Mouse (Mus musculus) thymus, adult 18-20 months (tissue): Measurements from ENCODE around the gene Prkn.

Experiments
- DNase-seq, 2 experiments: peaks; one replicate each; pipeline ENCODE4 v3.0.0; 2022; ENCODE audit warnings: mixed read lengths in 2 of 2

Gene Prkn

DNA sequence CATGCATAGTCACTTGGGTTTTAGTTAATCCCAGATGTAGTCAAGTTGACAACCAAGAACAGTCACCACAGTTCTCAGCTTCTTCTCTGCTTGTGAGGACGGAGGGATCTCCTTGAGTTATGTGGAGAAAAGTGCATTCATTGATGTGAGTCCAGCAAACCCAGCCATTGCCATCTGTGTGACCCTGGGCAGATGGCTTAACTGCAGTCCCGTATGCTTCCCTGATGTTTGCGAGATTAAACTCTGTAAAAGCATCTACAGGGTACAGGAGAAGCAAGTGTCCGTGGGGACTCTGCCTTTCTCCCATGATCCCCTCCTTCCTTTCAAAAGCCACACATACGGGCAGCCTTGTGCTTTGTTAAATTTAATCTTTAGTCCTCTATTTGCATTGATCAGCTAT, 157.1 kb downstream of the Prkn start:
- no peak for DNase-seq

DNA sequence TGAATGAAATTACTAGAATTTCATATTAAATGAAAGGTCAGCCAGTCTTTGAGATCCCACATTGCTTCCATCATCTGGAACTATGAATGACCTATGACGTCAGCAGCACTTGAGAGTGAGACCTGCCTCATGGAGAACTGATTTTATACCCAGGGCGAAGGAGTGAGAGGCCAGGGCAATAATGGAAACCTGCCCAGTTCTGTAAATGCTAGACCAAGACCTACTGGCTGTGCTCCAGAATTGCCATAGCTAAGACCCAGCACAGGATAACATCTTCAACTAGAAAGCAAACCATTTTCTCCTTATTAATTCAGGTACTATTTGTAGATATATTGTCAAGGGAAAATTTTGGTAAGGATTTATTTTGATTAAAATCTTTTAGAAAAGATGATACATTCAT, 183.2 kb downstream of the Prkn start:
- no peak for DNase-seq

DNA sequence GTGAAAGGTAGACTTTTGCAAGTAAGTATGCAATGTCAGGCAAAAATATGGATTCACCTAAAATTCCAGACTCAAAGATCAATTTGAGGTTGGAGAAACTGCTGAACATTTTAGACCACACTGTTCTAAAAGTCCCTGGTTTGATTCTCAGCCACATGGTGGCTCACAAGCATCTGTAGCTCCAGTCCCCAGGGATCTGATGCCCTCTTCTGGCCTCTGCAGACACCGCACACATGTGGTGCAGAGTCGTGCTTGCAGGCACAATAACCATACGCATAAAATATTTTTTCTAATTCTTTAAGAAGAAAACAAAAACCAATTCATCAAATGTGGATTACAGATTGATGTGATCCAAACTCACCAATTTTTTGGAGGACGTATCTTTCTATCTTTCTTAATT, 189.2 kb downstream of the Prkn start:
- no peak for DNase-seq

DNA sequence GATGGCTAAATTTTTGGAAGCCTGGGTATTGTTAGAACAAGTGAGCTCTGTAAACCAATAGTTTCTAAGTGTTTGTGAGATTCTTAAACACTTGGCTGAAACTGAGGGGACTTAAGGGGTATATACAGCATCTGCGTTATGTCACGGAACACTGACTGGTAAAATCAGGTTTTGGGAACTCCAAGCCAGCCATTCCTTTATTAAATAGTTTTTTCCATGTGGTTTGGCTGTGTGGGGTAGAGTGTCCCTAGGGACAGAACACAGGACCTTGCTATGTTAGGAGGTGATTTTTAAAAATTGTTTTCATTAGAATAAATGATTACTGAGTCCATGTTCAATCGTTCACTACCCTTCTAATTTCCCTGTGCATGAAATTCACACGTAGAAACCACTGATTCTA, 190.8 kb downstream of the Prkn start:
- DNase-seq, result no peak

DNA sequence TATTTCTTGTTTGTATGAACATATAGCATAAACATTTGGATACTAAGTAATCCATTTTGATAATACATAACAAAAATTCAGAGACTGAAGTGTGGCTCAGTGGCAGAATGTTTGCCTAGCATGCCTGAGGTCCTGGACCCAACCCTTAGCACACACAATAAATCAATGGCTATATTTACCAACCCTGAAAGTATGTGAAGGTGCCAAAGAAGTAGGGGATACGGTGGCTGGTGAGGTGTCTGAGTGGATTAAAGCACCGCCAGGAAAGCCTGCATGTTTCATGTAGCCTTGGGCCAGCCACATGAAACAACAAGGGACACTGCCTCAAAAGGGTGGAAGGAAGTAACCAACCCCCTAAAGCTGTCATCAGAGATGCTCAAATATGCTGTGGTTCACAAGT, 192.2 kb downstream of the Prkn start:
- no peak for DNase-seq

DNA sequence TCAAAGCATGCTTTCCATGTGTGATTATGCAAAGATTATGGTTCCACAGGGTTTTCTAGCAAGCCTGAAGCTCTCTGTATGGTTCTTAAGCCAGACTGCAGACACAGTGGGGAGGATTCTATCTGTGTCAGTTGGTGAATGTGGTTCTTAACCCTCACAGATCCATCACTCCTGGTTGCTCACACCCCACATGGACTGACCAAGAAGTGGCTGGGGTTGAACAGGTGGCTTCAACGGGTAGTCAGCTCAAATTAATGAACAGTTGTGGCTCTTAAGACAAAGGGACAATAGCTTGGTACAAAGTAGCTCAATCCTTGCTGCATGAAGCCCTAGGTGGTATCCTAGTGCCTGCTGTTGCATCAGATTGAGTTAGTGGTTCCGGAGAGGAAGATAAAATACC, 193.4 kb downstream of the Prkn start:
- no peak for DNase-seq

DNA sequence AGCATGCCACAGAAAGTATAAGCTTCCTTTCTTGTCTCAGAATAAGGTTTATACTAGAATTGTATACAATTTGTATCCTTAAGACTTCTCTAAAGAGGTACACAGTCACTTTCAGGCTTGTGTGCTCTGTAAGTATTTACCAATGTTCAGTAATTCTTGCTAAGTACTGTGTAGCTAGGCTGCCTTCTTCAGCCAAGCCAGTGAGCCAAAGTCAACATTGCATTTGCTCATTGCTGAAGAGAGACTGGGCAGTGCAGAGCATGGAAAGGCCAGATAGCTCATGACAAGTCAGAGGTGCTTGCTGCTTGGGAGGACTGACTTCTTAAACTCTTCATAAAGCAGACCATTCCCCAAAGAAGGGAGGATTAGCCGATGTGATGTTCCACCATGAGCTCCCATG, 198.1 kb downstream of the Prkn start:
- DNase-seq, result no peak

DNA sequence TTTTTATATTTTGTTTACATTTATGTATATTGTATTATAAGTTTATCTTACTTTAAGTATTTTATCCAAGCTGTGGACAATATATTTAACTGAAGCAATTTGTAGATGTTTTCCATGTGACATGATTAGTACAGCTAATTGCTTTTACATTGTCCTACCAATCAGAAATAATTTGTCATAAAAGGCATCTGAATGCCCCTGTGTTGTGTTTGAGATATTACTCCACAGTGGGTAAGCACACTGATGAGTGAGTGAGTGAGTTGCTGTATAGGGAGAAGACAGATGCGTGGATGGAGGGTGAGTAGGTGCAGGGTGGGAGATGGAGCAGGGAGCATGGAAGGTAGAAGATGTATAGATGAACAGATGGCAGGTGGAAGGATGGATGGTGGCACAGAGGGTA, 218.8 kb downstream of the Prkn start:
- no peak for DNase-seq

DNA sequence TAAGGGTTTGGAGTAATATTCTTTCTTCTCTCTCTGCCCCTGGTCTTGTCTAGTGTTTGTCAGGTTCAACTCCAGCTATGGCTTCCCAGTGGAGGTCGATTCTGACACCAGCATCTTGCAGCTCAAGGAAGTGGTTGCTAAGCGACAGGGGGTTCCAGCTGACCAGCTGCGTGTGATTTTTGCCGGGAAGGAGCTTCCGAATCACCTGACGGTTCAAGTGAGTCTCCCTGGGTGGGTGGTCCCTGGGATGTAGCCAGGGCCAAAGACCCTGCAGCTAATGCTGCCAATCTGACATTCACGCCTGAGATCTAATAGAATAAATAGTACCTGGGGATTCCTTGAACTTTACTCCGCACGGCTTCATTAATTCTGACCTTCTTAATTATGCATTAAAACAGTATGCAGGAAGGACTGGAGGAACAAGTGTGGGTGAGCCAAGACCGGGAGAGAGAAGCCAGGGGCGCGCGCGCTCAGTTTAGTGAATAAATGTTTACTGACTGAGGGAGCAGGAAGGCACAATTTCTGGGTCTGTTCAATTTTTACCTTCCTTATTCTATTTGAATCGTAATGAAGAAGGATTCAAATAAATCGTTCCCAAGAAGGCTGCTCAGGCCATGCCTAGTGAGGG, 227.0 kb downstream of the Prkn start:
- DNase-seq, result no peak

DNA sequence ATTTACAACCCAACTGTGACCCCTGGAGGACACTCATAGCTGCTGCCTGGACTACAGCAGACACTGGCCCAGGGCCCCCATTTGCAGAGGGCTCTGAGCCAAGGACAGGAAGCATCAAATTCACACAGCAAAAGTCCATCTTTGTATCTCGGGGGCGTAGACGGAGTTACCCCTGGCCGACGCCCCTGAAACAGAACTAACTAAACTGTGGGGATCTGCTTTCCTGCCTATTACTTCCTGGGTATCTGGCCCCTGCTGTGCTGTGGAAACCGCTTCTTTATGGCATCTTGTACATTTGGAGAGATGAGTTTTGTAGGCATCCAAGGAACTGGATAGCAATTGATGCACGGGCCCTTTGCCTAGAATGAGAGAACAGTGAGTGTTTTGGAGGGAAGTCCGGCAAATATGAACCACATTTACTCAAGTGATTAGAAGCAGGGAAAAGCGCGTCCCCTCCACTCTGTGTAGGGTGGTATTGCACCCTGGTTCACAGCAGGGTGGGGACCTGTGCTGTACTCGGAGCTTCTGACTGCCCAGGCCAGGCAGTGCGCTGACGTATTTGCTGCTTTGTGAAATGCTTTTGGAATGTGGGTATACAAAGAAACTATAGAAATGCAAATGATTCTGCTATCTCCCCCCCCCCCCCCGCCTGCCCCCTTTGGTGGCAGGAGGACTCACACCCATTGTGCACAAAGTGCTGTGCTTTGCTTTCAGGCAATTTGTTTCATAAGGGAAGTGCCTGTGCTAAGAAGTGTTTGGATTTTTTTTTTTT, 227.7 kb downstream of the Prkn start:
- DNase-seq, result no peak

DNA sequence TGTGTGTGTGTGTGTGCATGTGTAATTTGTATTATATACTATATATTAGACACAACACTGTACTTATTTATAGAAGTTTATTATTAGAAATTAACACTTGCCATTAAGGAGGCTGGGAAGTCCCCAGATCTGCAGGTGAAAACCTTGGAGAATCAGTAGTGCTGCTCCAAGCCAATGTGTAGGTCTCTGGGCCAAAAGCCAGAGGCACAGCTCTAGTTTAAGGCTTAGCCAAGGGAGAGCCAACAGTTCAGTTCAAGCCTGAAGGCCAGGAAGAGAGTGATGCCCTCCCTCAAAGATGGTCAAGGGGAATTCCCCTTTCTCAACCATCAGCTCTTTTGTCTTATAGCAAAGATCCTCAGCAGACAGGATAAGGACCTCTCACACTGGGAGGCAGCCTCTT, 230.8 kb downstream of the Prkn start:
- DNase-seq, result no peak

DNA sequence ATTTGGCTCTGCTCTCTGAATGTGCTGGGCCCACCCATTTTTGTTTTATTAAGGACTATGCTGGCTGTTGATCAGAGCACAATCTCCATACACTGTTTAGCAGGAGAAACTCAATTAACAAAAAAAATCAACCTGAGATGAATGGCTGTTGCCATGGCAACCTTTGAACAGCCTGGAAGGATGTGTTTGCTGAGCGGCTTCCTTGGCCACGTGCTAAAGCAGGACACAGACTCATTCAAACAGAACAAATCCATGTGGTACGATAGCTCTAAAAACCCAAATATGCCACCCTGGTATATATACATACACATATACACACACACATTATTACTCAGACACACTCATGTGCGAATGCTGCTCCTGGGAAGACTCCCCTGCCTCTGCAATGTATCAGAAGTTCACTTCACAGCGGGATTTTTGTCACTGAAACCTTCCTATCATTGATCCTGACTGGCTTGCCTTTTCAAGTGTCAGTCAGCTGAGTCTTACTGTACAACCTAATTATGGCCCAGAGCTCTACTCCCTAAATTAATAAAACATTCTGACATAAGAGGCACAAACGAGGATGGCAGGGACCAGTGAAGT, 236.2 kb downstream of the Prkn start:
- DNase-seq, result no peak

DNA sequence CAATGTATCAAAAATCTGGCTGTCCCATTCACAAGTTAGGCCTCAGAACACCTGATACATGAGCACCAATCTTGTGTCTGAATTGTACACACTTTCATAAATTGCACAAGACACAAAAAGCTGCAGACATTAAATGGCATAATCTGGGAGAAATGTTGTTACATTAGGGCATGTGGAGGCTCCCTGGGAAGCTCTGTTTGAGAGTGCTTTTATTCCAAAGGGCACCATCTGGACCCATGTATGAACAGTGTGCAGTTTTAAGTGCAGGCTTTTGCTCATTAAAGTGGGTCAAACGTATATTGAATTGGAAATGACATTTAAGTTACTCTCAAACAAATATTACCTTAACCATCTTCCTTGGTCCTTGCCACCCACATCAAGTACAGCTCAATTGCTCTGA, 246.3 kb downstream of the Prkn start:
- no peak for DNase-seq

DNA sequence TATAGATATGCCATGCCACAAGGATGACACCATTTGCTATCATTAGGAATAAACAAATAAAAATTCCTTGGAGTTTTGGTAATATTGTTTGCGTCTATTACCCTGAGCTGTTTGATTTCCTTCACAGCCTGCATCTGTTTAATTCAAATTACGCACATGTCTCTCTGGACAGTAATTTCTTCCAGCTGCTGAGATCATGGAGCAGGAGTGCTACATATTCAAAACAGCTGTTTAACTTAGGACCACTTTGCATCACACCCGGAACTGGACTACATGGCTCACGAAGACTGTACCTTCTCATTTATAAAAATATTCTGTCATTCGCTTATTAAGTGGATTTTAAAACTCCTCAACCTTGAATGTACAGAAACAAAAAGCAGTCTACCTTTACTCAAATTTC, 246.9 kb downstream of the Prkn start:
- DNase-seq, result no peak

DNA sequence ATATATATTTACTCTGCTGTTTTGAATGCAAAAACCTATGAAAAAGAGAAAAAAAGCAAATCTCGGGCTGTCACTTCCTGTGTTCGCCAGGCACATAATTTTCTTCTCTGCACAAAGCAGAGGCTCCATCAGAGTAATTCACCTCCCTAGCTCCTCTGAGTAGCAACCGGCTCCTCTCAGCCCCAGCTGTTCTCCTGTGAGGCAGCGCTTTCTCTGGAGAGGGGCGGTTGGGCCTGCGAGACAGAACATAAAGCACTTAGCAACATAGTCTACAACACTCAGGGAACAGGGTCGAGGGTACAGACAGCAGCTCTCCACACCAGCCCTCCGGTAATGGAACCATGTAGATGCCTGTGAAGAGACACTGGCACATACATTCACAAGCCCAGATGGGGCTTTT, 247.6 kb downstream of the Prkn start:
- DNase-seq, result no peak

DNA sequence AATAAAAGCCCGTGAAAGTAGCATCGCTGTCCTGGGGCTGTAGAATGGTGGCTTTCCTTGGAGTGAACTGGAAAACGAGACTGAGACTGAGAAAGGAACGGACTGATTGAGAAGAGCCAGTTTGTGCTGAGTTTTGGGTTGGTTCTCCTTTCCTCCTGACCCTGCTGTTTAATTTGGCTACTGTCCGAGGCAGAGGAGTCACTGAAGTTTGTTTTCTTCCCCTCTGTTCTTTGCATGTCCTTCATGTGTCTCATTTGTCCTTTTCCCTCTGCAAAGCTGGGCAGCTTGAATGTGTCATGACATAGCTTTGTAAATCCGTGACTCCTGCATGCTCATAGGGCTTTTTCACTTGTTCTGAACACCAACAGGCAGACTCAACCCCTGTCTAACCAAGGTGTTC, 249.2 kb downstream of the Prkn start:
- DNase-seq, result no peak

DNA sequence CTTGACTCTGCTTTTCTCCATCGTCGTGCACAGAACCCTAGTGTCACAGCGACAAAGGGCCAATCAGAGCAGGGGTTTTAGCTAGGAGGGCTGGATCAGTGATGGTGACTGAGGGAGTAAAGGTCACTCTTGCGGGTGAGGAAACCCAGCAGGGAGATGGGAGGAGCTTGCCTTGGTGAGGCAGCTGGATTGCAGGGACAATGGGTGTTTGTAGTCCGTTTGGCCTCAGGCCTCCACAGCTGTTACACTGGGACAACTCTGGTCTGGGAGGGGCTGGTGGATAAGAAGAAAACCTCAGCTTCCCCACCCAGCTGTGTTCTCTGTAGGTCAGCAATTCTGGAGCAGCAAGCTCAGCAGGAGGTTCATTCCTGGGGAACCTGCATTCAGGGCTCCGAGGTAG, 252.7 kb downstream of the Prkn start:
- DNase-seq, result no peak

DNA sequence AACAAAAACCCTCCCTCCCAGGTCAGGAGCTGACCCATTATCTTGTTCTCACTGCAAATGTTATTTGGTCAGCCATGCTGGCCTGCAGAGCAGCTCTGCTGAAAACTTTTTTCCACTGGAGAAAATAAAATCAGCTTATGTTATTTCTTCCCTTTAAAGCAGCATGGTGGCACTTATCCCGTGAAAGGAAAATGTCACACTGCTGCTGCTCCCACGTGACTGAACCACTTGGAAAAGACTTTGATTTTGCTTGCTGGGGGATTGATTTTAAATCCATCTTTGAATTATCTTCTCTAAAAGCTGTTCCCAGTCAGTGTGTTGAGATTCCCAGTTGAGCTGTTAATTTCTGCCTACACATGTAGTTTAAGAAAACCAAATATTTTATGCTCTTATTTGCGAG, 253.1 kb downstream of the Prkn start:
- no peak for DNase-seq

DNA sequence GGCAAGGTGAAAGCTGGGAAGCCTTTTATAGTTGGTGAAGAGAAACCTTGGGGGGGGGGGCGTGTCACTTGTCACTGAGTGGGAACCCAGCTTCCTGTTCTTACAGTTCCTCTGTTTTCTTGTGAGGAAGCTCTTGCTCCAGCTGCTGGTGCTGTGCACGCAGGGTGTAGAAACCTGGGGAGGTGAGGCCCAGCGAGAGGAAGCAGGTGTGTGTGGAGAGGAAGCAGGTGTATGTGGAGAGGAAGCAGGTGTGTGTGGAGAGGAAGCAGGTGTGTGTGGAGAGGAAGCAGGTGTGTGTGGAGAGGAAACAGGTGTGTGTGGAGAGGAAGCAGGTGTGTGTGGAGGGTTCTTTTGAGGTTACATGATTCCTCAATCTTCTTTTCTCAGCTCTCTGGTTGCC, 266.8 kb downstream of the Prkn start:
- DNase-seq, result no peak

DNA sequence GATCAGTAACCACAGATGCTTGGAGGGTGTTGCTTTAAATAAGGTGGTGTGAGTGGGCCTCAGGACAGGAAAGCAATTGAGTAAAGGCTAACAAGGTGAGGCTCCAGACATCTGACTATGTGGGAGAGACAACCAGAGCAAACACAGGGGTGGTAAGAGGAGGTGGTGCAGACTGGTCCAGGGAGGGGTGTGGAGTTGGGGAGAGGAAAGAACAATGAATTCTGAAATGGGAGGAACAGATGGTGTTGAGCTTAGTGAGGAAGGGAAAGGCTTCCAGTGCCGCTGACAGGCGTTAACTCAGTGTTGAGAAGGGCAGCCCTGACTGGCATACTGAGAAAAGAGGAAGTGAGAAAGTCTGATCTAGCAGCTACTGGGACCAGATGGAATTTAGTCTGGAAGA, 267.7 kb downstream of the Prkn start:
- no peak for DNase-seq

DNA sequence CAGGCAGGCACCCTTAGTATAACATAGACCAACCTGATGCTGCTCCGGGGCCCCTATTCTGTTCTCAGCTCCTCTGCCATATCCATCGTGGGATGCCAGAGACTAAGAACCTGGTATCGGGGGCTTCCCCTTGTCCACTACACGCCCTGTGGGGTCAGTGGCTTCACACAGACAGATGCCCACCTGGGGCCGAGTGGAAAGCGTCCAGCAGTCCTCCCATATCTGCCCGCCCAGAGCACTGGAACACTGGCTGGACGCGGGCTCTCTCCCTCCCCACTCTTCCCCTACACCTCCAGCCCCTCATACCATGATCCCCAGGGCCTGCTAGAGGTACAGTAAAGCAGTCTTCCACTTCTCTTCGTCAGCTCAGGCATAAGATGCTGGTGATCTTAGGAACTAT, 277.3 kb downstream of the Prkn start:
- no peak for DNase-seq

DNA sequence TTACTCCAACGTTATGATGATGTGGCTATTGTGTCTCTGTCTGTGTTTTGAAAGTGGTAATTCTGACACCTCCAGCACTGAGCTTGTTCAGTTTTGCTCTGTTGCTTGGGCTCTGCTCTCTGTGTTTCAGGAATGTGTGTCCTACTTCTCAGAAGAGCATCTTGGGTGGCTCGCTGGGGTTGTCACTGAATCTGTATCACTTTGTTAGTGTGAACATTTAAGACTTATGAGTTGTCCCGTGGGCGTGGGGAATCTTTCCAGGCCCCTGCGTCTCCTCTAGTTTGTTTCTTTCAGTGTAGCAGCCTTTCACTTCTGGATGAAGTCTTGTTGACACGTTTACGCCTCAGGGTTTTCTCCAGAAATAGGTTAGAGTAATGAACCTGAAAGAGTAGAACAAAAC, 283.9 kb downstream of the Prkn start:
- no peak for DNase-seq

DNA sequence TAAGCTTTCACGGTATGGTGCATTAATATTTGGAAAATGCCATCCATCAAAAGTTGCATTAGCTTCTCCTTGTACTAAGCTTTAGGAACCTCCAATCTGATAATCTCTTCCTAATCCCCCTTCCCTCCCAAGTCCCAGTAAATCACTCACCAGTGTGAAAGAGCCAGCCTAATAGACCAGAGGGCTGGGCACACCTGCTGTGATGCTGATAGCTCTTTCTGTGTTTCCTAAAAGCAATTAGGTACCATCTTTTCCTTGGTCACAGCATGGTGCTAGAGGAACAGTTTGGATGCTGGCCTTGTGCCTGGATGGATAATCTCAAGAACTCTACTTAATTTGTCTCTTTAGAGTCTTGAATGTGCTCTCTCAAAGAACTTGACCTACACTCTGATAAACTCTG, 287.0 kb downstream of the Prkn start:
- no peak for DNase-seq

DNA sequence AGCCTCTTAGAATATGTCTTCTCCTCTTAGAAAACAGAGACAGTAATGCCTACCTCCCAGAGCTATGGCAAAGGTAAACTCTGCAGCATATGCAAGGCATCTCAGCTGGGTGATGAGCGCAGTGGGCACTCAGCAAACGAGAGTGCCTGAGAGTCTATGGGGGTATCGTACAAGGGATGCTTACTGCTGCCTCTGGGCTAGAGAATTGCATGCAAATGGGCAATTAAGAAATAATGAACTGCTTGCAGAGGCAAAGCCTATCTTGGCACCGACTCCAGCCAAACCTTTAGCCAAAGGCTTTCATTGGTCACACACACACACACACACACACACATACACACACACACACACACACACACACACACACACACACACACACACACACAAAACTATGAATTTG, 290.7 kb downstream of the Prkn start:
- DNase-seq, result no peak

DNA sequence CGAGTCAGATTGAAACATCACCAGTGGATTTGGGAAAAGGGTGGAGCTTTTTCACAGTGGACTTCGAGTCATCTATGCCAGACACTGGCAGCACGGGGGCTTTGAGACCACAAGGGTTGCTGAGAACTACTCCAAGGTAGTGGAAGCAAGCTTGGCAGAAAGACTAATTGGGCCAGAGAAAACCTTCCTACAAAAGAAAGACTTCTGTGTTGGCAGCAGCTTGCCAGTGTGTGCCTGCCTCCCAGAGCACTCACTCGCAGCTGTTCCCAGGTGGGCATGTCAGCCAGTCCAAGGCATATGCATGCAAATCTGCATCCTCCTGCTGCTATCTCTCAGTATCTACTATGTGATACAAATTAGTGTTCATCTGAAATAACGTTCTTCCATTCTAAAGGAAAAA, 302.1 kb downstream of the Prkn start:
- DNase-seq, result no peak
